Mouse (Mus musculus): ENCODE measurements around the gene Muc3. TPM values are rescaled to one million over a fixed set of nuclear protein-coding genes. Genes with fewer than 3 reads are reported as not detected.

Muc3 gene
- polyA plus RNA-seq, 1 experiment from 2014 or later, result not detected

DNA sequence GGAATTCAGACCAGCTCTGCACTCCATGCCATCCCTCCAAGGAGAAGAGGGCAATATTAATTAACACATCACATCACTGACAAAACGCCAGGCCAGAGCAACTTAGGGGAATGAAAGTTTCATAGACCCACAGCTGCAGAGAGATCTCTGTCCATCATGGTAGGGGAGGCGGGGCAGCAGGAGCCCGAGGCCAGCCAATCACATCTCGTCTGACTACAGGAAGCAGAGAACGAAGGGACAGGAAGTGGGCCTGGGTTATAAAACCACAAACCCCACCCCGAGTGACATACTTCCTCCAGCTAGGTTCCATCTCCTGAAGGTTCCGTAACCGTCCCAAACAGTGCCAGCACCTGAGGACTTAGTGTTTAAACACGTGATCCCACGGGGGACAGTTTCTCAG is 54.0 kb downstream of the Muc3 start:
- no peaks in the 10 kb centered on the region for H3K27me3 ChIP-seq (ENCODE audit: control insufficient read depth, insufficient read depth, low read length)
- H3K9me3 ChIP-seq (ENCODE audit: control insufficient read depth, low read length), result no peaks in the 10 kb centered on the region
- H3K36me3 ChIP-seq (ENCODE audit: control insufficient read depth, insufficient read depth, low read length), result no peaks in the 10 kb centered on the region
- no peak overlapping the region for H3K4me2 ChIP-seq (ENCODE audit: low read length)
- H3K4me1 ChIP-seq (ENCODE audit: control insufficient read depth, insufficient read depth, low read length), result no peaks in the 10 kb centered on the region
- no peak overlapping the region for H3K4me3 ChIP-seq (replicated peaks; ENCODE audit: low read depth, low read length)
- H3K9ac ChIP-seq (replicated peaks; ENCODE audit: low read length), result no peak overlapping the region
- no peak for DNase-seq
- ATAC-seq (ENCODE audit: low FRiP score, low TSS enrichment), result no peak
- WGBS, result 88% methylated on average over 10 of the region's 10 CpGs
- H3K27ac ChIP-seq (replicated peaks; ENCODE audit: low read depth, low read length), result no peak overlapping the region

DNA sequence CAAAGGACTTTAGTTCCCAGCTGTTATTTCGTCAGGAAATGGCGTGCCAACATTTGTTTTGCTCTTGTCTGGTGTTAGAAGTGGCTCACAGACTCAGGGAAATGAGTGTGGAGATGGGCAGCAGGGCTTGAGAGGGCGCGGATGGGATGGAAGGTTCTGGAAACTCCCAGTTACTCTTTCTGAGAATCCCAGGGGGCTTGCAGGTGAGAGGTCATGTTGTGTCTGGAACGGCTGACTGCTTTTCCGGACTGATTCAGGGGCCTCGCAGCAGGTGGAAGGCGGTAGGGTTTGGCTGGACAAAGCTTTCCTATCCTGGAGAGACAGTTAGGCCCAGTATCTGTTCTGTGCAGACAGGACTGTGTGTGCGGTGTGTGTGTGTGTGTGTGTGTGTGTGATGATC is 55.4 kb downstream of the Muc3 start:
- H3K4me3 ChIP-seq (replicated peaks; ENCODE audit: low read depth, low read length), result no peak overlapping the region
- no peak overlapping the region for H3K9ac ChIP-seq (replicated peaks; ENCODE audit: low read length)
- no peaks in the 10 kb centered on the region for H3K9me3 ChIP-seq (ENCODE audit: control insufficient read depth, low read length)
- no peak for DNase-seq
- no peak overlapping the region for H3K4me2 ChIP-seq (ENCODE audit: low read length)
- no peaks in the 10 kb centered on the region for H3K36me3 ChIP-seq (ENCODE audit: control insufficient read depth, insufficient read depth, low read length)
- ATAC-seq (ENCODE audit: low FRiP score, low TSS enrichment), result no peak
- 84% methylated on average over 9 of the region's 9 CpGs for WGBS
- H3K27me3 ChIP-seq (ENCODE audit: control insufficient read depth, insufficient read depth, low read length), result no peaks in the 10 kb centered on the region
- H3K4me1 ChIP-seq (ENCODE audit: control insufficient read depth, insufficient read depth, low read length), result no peaks in the 10 kb centered on the region
- H3K27ac ChIP-seq (replicated peaks; ENCODE audit: low read depth, low read length), result no peak overlapping the region

DNA sequence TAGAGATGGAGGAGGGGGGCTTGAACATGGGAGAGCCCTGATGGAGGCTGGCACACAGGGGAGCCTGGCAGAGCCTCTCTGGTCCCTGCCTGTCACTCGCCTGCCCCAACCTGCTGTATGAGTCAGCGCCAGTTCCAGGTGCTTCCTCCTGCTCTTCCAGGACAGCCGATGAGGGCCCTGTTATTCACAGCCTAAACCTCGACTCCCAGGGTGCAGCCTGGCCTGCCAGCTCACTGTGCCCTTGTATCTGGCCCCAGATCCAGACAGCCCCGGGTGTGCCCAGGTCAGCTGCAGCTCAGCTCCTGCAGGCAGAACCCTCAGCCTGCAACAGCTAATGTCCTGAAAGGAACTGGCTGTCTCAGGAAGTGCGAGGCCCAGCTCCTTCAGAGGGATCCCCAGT is 57.6 kb downstream of the Muc3 start:
- H3K36me3 ChIP-seq (ENCODE audit: control insufficient read depth, insufficient read depth, low read length), result no peaks in the 10 kb centered on the region
- 69% methylated on average over 6 of the region's 6 CpGs for WGBS
- no peak overlapping the region for H3K4me3 ChIP-seq (replicated peaks; ENCODE audit: low read depth, low read length)
- no peaks in the 10 kb centered on the region for H3K27me3 ChIP-seq (ENCODE audit: control insufficient read depth, insufficient read depth, low read length)
- no peak overlapping the region for H3K27ac ChIP-seq (replicated peaks; ENCODE audit: low read depth, low read length)
- H3K9ac ChIP-seq (replicated peaks; ENCODE audit: low read length), result no peak overlapping the region
- ATAC-seq (ENCODE audit: low FRiP score, low TSS enrichment), result no peak
- DNase-seq, result no peak
- H3K4me2 ChIP-seq (ENCODE audit: low read length), result no peak overlapping the region
- H3K9me3 ChIP-seq (ENCODE audit: control insufficient read depth, low read length), result no peaks in the 10 kb centered on the region
- H3K4me1 ChIP-seq (ENCODE audit: control insufficient read depth, insufficient read depth, low read length), result no peaks in the 10 kb centered on the region

DNA sequence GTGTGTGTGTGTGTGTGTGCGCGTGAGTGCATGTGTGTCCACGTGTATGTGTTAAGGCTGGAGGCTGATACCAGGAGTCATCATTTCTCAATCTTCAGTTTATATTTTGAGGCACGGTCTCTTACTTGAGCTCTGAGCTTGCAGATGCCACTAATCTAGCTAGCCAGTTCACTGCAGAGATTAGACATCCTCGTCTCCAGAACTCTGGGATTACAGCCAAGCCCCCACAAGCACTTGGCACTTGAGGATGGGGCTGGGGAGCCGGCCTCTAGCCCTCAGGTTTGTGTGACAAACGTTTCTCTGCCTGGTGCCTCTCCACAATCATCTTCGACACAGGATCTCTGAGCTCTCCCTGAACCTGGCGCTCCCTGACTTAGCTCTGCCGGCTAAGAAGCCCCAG is 58.3 kb downstream of the Muc3 start:
- WGBS, result 76% methylated on average over 10 of the region's 10 CpGs
- Histone ChIP-seq H3K9ac (replicated peaks; ENCODE audit: low read length) (no peak overlapping the region), H3K27ac (replicated peaks; ENCODE audit: low read depth, low read length) (no peak overlapping the region), H3K9me3 (ENCODE audit: control insufficient read depth, low read length) (no peaks in the 10 kb centered on the region), H3K4me1 (ENCODE audit: control insufficient read depth, insufficient read depth, low read length) (no peaks in the 10 kb centered on the region), H3K36me3 (ENCODE audit: control insufficient read depth, insufficient read depth, low read length) (no peaks in the 10 kb centered on the region), H3K27me3 (ENCODE audit: control insufficient read depth, insufficient read depth, low read length) (no peaks in the 10 kb centered on the region), H3K4me3 (replicated peaks; ENCODE audit: low read depth, low read length) (no peak overlapping the region), H3K4me2 (ENCODE audit: low read length) (no peak overlapping the region)
- DNase-seq (no peak), ATAC-seq (ENCODE audit: low FRiP score, low TSS enrichment) (no peak)

DNA sequence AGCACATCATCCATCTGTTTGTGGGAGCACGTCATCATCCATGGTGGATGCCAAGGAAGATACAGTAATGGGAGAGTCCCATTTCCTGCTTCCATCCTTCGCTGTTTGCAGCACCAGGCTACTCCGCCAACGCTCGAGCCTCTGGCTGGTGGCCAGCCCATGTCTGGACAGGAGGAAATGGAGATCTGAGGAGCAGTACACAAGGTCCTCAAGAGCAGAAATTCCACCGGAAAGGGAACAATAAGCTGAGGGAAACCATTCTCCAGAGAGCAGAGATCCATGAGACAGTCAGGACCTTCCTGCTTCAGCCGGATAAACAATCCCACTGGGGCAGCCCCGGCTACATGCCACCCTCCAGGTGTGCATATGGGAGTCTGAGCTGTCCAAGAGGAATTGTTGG is 61.7 kb downstream of the Muc3 start:
- Histone ChIP-seq H3K9ac (replicated peaks; ENCODE audit: low read length) (no peak overlapping the region), H3K4me3 (replicated peaks; ENCODE audit: low read depth, low read length) (no peak overlapping the region), H3K4me2 (ENCODE audit: low read length) (no peak overlapping the region), H3K36me3 (ENCODE audit: control insufficient read depth, insufficient read depth, low read length) (no peaks in the 10 kb centered on the region), H3K4me1 (ENCODE audit: control insufficient read depth, insufficient read depth, low read length) (no peaks in the 10 kb centered on the region), H3K27me3 (ENCODE audit: control insufficient read depth, insufficient read depth, low read length) (no peaks in the 10 kb centered on the region), H3K27ac (replicated peaks; ENCODE audit: low read depth, low read length) (no peak overlapping the region), H3K9me3 (ENCODE audit: control insufficient read depth, low read length) (no peaks in the 10 kb centered on the region)
- DNase-seq (no peak), ATAC-seq (ENCODE audit: low FRiP score, low TSS enrichment) (no peak)
- 97% methylated on average over 8 of the region's 8 CpGs for WGBS

DNA sequence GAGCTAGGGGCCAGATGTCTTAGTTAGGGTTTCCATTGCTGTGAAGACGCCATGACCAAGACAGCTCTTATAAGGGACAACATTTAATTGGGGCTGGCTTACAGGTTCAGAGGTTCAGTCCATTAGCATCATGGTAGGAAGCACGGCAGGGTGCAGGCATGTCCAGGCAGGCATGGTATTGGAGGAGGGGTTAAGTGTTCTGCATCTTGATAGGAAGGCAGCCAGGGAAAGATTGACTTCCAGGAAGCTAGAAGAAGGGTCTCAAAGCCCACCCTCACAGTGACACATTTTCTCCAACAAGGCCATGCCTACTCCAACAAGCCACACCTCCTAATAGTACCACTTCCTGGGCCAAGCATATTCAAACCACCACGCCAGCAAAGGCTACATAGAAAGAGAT is 63.4 kb downstream of the Muc3 start:
- WGBS, result 78% methylated on average over 3 of the region's 3 CpGs
- Histone ChIP-seq H3K4me1 (ENCODE audit: control insufficient read depth, insufficient read depth, low read length) (no peaks in the 10 kb centered on the region), H3K4me3 (replicated peaks; ENCODE audit: low read depth, low read length) (no peak overlapping the region), H3K4me2 (ENCODE audit: low read length) (no peak overlapping the region), H3K27ac (replicated peaks; ENCODE audit: low read depth, low read length) (no peak overlapping the region), H3K9ac (replicated peaks; ENCODE audit: low read length) (no peak overlapping the region), H3K9me3 (ENCODE audit: control insufficient read depth, low read length) (no peaks in the 10 kb centered on the region), H3K36me3 (ENCODE audit: control insufficient read depth, insufficient read depth, low read length) (no peaks in the 10 kb centered on the region), H3K27me3 (ENCODE audit: control insufficient read depth, insufficient read depth, low read length) (no peaks in the 10 kb centered on the region)
- ATAC-seq (ENCODE audit: low FRiP score, low TSS enrichment) (no peak), DNase-seq (no peak)

DNA sequence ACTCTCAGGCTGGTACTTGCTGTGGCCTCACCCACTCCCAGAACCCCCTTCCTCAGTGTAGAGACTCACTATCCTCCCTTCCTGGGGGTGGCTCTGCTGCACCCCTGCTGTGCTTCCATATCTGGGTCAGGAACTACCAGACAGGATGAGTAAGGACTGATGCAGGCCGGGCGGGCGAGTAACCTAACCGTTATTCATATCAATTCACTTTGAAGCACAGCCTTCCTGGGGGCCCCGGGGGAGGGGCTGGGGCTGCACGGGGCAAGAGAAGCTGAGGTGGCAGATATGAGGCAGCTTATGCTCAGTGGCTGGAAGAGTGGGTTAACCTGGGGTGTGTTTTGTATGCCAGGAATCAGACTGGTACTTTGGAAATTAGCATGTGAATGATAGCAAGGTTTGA is 64.1 kb downstream of the Muc3 start:
- ATAC-seq (ENCODE audit: low FRiP score, low TSS enrichment) (no peak), DNase-seq (no peak)
- no peak overlapping the region for H3K4me2 ChIP-seq (ENCODE audit: low read length)
- no peaks in the 10 kb centered on the region for H3K9me3 ChIP-seq (ENCODE audit: control insufficient read depth, low read length)
- 85% methylated on average over 6 of the region's 6 CpGs for WGBS
- H3K36me3 ChIP-seq (ENCODE audit: control insufficient read depth, insufficient read depth, low read length), result no peaks in the 10 kb centered on the region
- no peak overlapping the region for H3K27ac ChIP-seq (replicated peaks; ENCODE audit: low read depth, low read length)
- no peak overlapping the region for H3K9ac ChIP-seq (replicated peaks; ENCODE audit: low read length)
- no peak overlapping the region for H3K4me3 ChIP-seq (replicated peaks; ENCODE audit: low read depth, low read length)
- no peaks in the 10 kb centered on the region for H3K4me1 ChIP-seq (ENCODE audit: control insufficient read depth, insufficient read depth, low read length)
- no peaks in the 10 kb centered on the region for H3K27me3 ChIP-seq (ENCODE audit: control insufficient read depth, insufficient read depth, low read length)

Other genes with a start within 250 kb of the Muc3 start
- 133 and 143 TPM in 2 replicates for gene Ift22, start 241.2 kb downstream of the Muc3 start, polyA plus RNA-seq (2014; fragmentation: Nextera tagmentation; extraction: Ambion mirVana)
- gene Fis1, start 196.0 kb downstream of the Muc3 start, polyA plus RNA-seq (2014; fragmentation: Nextera tagmentation; extraction: Ambion mirVana), result 440 and 487 TPM in 2 replicates
- gene Cldn15, start 182.7 kb downstream of the Muc3 start, polyA plus RNA-seq (2014; fragmentation: Nextera tagmentation; extraction: Ambion mirVana), result 0.13 and 0.31 TPM in 2 replicates
- gene Plod3, start 162.3 kb downstream of the Muc3 start, polyA plus RNA-seq (2014; fragmentation: Nextera tagmentation; extraction: Ambion mirVana), result 25.8 and 28.1 TPM in 2 replicates
- 94.0 and 117 TPM in 2 replicates for gene Znhit1, start 161.3 kb downstream of the Muc3 start, polyA plus RNA-seq (2014; fragmentation: Nextera tagmentation; extraction: Ambion mirVana)
- gene Vgf, start 122.9 kb downstream of the Muc3 start, polyA plus RNA-seq (2014; fragmentation: Nextera tagmentation; extraction: Ambion mirVana), result 4.8 and 6.9 TPM in 2 replicates
- gene Ap1s1, start 103.2 kb downstream of the Muc3 start, polyA plus RNA-seq (2014; fragmentation: Nextera tagmentation; extraction: Ambion mirVana), result 214 and 238 TPM in 2 replicates
- 0.26 and 0.28 TPM in 2 replicates for gene Serpine1, start 77.1 kb downstream of the Muc3 start, polyA plus RNA-seq (2014; fragmentation: Nextera tagmentation; extraction: Ambion mirVana)
- 1.5 and 2.8 TPM in 2 replicates for gene Trim56, start 33.1 kb downstream of the Muc3 start, polyA plus RNA-seq (2014; fragmentation: Nextera tagmentation; extraction: Ambion mirVana)
- 0.14 and 0.30 TPM in 2 replicates for gene Muc3a, start 63.1 kb upstream of the Muc3 start, polyA plus RNA-seq (2014; fragmentation: Nextera tagmentation; extraction: Ambion mirVana)
- gene Ache, start 138.2 kb upstream of the Muc3 start, polyA plus RNA-seq (2014; fragmentation: Nextera tagmentation; extraction: Ambion mirVana), result 22.2 and 35.7 TPM in 2 replicates
- 13.7 and 18.3 TPM in 2 replicates for gene Ufsp1, start 145.3 kb upstream of the Muc3 start, polyA plus RNA-seq (2014; fragmentation: Nextera tagmentation; extraction: Ambion mirVana)
- gene Srrt, start 158.4 kb upstream of the Muc3 start, polyA plus RNA-seq (2014; fragmentation: Nextera tagmentation; extraction: Ambion mirVana), result 82.0 and 95.9 TPM in 2 replicates
- gene Trip6, start 165.1 kb upstream of the Muc3 start, polyA plus RNA-seq (2014; fragmentation: Nextera tagmentation; extraction: Ambion mirVana), result 12.0 and 12.9 TPM in 2 replicates
- 17.1 and 18.6 TPM in 2 replicates for gene Slc12a9, start 184.3 kb upstream of the Muc3 start, polyA plus RNA-seq (2014; fragmentation: Nextera tagmentation; extraction: Ambion mirVana)
- gene Ephb4, start 200.8 kb upstream of the Muc3 start, polyA plus RNA-seq (2014; fragmentation: Nextera tagmentation; extraction: Ambion mirVana), result 3.4 and 8.5 TPM in 2 replicates